ENCODE assay signal across 14 mouse cellular contexts in the genomic region with DNA sequence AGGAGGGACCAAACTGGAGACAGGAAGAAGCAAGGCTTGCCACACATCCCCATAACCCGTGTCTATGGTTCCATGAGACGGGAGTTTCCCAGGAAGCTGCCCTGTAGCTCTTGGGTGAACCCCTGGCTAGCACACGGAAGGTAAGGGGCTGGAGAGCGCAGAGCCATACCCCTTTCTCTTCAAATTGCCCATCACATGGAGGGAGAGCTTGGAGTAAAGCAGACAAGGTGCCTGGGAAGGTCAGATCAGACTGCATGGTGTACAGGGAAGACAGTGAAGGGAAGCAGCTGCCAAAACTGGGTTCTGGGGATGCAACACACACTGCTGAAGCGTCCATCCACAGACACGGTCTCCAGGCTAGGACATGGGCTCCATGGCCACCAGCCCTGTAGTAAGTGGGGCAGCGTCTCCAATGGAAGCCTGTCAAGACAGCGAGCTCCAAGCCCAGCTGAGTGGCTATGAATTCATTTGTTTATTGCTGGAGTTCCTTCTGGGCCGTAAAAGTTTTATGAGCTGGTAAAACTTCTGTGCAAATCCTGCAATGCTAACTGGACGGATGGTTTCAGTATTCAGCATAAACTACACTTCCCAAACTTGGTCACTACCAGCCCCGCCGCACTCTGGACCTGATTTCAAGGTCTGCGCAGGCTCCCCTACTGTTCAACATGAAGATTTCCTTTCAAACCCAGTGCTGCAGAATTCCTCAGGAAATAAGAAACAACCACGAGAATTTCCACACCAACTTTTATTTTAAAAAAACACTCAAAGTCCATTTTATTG. TPM values are rescaled to one million over a fixed set of nuclear protein-coding genes. Genes with fewer than 3 reads are reported as not detected.
DNase-seq lines count a peak whose midpoint lies in the region; ATAC-seq and TF ChIP-seq lines count a peak whose summit lies in the region.
"Had no signal": no experiment of that assay in that cellular context is flagged by ENCODE, and none has a peak within 500 bp of the region (broad histone marks: within the 10 kb centered on the region; RNA-seq: fewer than 3 reads in every experiment).

No protein-coding gene starts in this region.

- H3K27me3 ChIP-seq in forebrain, embryonic 10.5 days (ENCODE audit: poor library complexity, severe bottlenecking): no peaks in the 10 kb centered on the region
- no peaks in the 10 kb centered on the region for H3K27me3 ChIP-seq in forebrain, postnatal 0 days (ENCODE audit: insufficient read depth, low read length)
- H3K27me3 ChIP-seq in liver, adult 2 months (ENCODE audit: control insufficient read depth, insufficient read depth, low read length): no peaks in the 10 kb centered on the region
- H3K27me3 ChIP-seq in liver, embryonic 11.5 days (replicated peaks; ENCODE audit: control insufficient read depth, insufficient read depth, low read length): no peaks in the 10 kb centered on the region
- no peaks in the 10 kb centered on the region for H3K27me3 ChIP-seq in kidney, embryonic 16.5 days (ENCODE audit: insufficient read depth, low read length)
- H3K27me3 ChIP-seq in stomach, embryonic 15.5 days (replicated peaks): no peaks in the 10 kb centered on the region
- H3K27me3 ChIP-seq: heart, embryonic 13.5 days had no signal

- H3K4me1 ChIP-seq in forebrain, embryonic 10.5 days: peaks cover 43% of the 10 kb centered on the region
- no peaks in the 10 kb centered on the region for H3K4me1 ChIP-seq in forebrain, postnatal 0 days (ENCODE audit: insufficient read depth)
- H3K4me1 ChIP-seq in liver, adult 2 months (ENCODE audit: control insufficient read depth, insufficient read depth, low read length): peaks cover 32% of the 10 kb centered on the region
- H3K4me1 ChIP-seq in liver, embryonic 11.5 days (replicated peaks; ENCODE audit: control insufficient read depth, insufficient read depth, low read length): peaks cover 17% of the 10 kb centered on the region
- H3K4me1 ChIP-seq in kidney, embryonic 16.5 days (ENCODE audit: insufficient read depth, low read length): peaks cover 51% of the 10 kb centered on the region
- H3K4me1 ChIP-seq in stomach, embryonic 15.5 days: peaks cover 34% of the 10 kb centered on the region

- no peaks in the 10 kb centered on the region for H3K9me3 ChIP-seq in forebrain, embryonic 10.5 days
- H3K9me3 ChIP-seq in forebrain, postnatal 0 days (ENCODE audit: low read length): no peaks in the 10 kb centered on the region
- H3K9me3 ChIP-seq in liver, embryonic 11.5 days (ENCODE audit: control insufficient read depth, low read length): no peaks in the 10 kb centered on the region
- H3K9me3 ChIP-seq in kidney, embryonic 16.5 days (ENCODE audit: low read length): no peaks in the 10 kb centered on the region
- H3K9me3 ChIP-seq in stomach, embryonic 15.5 days: no peaks in the 10 kb centered on the region
- H3K9me3 ChIP-seq: heart, embryonic 13.5 days had no signal

- peaks cover 4% of the 10 kb centered on the region for H3K36me3 ChIP-seq in forebrain, embryonic 10.5 days (replicated peaks)
- no peaks in the 10 kb centered on the region for H3K36me3 ChIP-seq in forebrain, postnatal 0 days (ENCODE audit: insufficient read depth)
- H3K36me3 ChIP-seq in liver, adult 2 months (ENCODE audit: control insufficient read depth, insufficient read depth, low read length): no peaks in the 10 kb centered on the region
- H3K36me3 ChIP-seq in liver, embryonic 11.5 days (ENCODE audit: control insufficient read depth, insufficient read depth, low read length): no peaks in the 10 kb centered on the region
- no peaks in the 10 kb centered on the region for H3K36me3 ChIP-seq in kidney, embryonic 16.5 days (ENCODE audit: insufficient read depth, low read length)
- no peaks in the 10 kb centered on the region for H3K36me3 ChIP-seq in stomach, embryonic 15.5 days
- H3K36me3 ChIP-seq: heart, embryonic 13.5 days had no signal

- no peak for ATAC-seq in forebrain, postnatal 0 days
- no peak for ATAC-seq in liver, embryonic 11.5 days (replicated peaks; ENCODE audit: low FRiP score)
- 0 out of 2 replicates have a peak, but pooled peaks have one; percentile 20 for ATAC-seq in kidney, embryonic 16.5 days (ENCODE audit: low FRiP score, low TSS enrichment)
- ATAC-seq in stomach, embryonic 15.5 days (ENCODE audit: insufficient read depth, low FRiP score, low read depth): no peak
- no peak for ATAC-seq in granulocyte monocyte progenitor cell, adult 5-6 weeks (replicated peaks; ENCODE audit: poor library complexity, severe bottlenecking)
- ATAC-seq: forebrain, embryonic 14.5 days had no signal

- no peak for DNase-seq in forebrain, embryonic 10.5 days (ENCODE audit: extremely low spot score, low spot score)
- DNase-seq in forebrain, postnatal 0 days: no peak
- DNase-seq in liver, adult 2 months (ENCODE audit: extremely low read depth, low read depth, low spot score): peak; percentile 65
- DNase-seq in liver, embryonic 11.5 days (ENCODE audit: low spot score): no peak
- DNase-seq in retina, embryonic 14.5 days (ENCODE audit: low spot score): no peak
- DNase-seq: liver; midbrain, embryonic 14.5 days; thymus, adult 18-20 months had no signal

- WGBS in forebrain, embryonic 10.5 days: 88% methylated on average over 14 of the region's 14 CpGs
- WGBS in forebrain, postnatal 0 days: 86% methylated on average over 14 of the region's 14 CpGs
- 52% methylated on average over 14 of the region's 14 CpGs for WGBS in liver, adult 2 months
- 81% methylated on average over 14 of the region's 14 CpGs for WGBS in liver, embryonic 11.5 days
- 39% methylated on average over 14 of the region's 14 CpGs for WGBS in kidney, embryonic 16.5 days
- WGBS in stomach, embryonic 15.5 days: 57% methylated on average over 14 of the region's 14 CpGs

- TF ChIP-seq CTCF in forebrain, postnatal 0 days (IDR thresholded peaks at IDR 0.05; ENCODE audit: low read depth): no peak
- TF ChIP-seq CTCF in liver, adult 2 months (IDR thresholded peaks at IDR 0.05; ENCODE audit: low read depth, low read length): no peak

- no peak overlapping the region for H3K4me2 ChIP-seq in forebrain, postnatal 0 days (ENCODE audit: low read depth)
- H3K4me2 ChIP-seq in liver, embryonic 11.5 days: no peak overlapping the region
- no peak overlapping the region for H3K4me2 ChIP-seq in kidney, embryonic 16.5 days (replicated peaks; ENCODE audit: low read depth, low read length)
- no peak overlapping the region for H3K4me2 ChIP-seq in stomach, embryonic 15.5 days
- H3K4me2 ChIP-seq: heart, embryonic 13.5 days; hindbrain, embryonic 14.5 days had no signal

- peaks cover 63% of the 10 kb centered on the region for H3K79me2 ChIP-seq in liver, adult 2 months (ENCODE audit: control insufficient read depth, insufficient read depth, low read length)

- 0 out of 2 replicates have a peak overlapping the region, but pooled peaks have one; percentile 11 for H3K27ac ChIP-seq in forebrain, embryonic 10.5 days
- no peak overlapping the region for H3K27ac ChIP-seq in forebrain, postnatal 0 days (ENCODE audit: low read depth, low read length)
- H3K27ac ChIP-seq in liver, adult 2 months (replicated peaks; ENCODE audit: insufficient read depth, low read depth, low read length): no peak overlapping the region
- no peak overlapping the region for H3K27ac ChIP-seq in liver, embryonic 11.5 days (ENCODE audit: low read depth, low read length)
- peak overlapping the region; percentile 59 for H3K27ac ChIP-seq in kidney, embryonic 16.5 days (ENCODE audit: low read length)
- H3K27ac ChIP-seq in stomach, embryonic 15.5 days: peak overlapping the region; percentile 16; the same call in 1 of the 2 replicates
- H3K27ac ChIP-seq: hindbrain, embryonic 14.5 days had no signal

- no peak overlapping the region for H3K9ac ChIP-seq in forebrain, postnatal 0 days
- H3K9ac ChIP-seq in liver, adult 2 months (ENCODE audit: low read depth, low read length): peak overlapping the region; percentile 13; the same call in 1 of the 2 replicates
- H3K9ac ChIP-seq in liver, embryonic 11.5 days (ENCODE audit: low read depth, low read length): no peak overlapping the region
- no peak overlapping the region for H3K9ac ChIP-seq in kidney, embryonic 16.5 days (replicated peaks; ENCODE audit: low read length)
- H3K9ac ChIP-seq in stomach, embryonic 15.5 days: no peak overlapping the region
- H3K9ac ChIP-seq: heart, embryonic 13.5 days; hindbrain, embryonic 14.5 days had no signal

- TF ChIP-seq POLR2A in liver, adult 2 months (IDR thresholded peaks at IDR 0.05; ENCODE audit: extremely low read depth, insufficient read depth, low read length): no peak

- H3K4me3 ChIP-seq in forebrain, embryonic 10.5 days: no peak overlapping the region
- no peak overlapping the region for H3K4me3 ChIP-seq in forebrain, postnatal 0 days (ENCODE audit: low read depth, low read length)
- no peak overlapping the region for H3K4me3 ChIP-seq in liver, adult 2 months (ENCODE audit: insufficient read depth, low read depth, low read length)
- no peak overlapping the region for H3K4me3 ChIP-seq in liver, embryonic 11.5 days (ENCODE audit: low read depth, low read length)
- H3K4me3 ChIP-seq in kidney, embryonic 16.5 days (ENCODE audit: low read length): no peak overlapping the region
- H3K4me3 ChIP-seq in stomach, embryonic 15.5 days (replicated peaks): no peak overlapping the region
- H3K4me3 ChIP-seq: heart, embryonic 13.5 days had no signal

RNA-seq across cellular contexts. Expression of a gene that starts 16.0 kb away (rescaled TPM):
- 30.1 and 30.3 TPM in 2 replicates for polyA plus RNA-seq in forebrain, embryonic 10.5 days (2016; fragmentation: Nextera tagmentation; extraction: Ambion mirVana)
- 113 and 139 TPM in 2 replicates for total RNA-seq in forebrain, postnatal 0 days (2014; rRNA removed)
- polyA plus RNA-seq in forebrain, postnatal 0 days (2015; fragmentation: Nextera tagmentation; extraction: Ambion mirVana): 28.0 and 31.1 TPM in 2 replicates
- 19.5 and 28.7 TPM in 2 replicates for total RNA-seq in liver, adult 2 months (2014; rRNA removed)
- 96.3 and 122 TPM in 2 replicates for polyA plus RNA-seq in liver, adult 2 months (2012; rRNA removed)
- 22.4 and 25.6 TPM in 2 replicates for polyA plus RNA-seq in liver, embryonic 11.5 days (2014; fragmentation: Nextera tagmentation; extraction: Ambion mirVana)
- 40.6 and 45.2 TPM in 2 replicates for polyA plus RNA-seq in kidney, embryonic 16.5 days (2015; fragmentation: Nextera tagmentation; extraction: Ambion mirVana)
- polyA plus RNA-seq in stomach, embryonic 15.5 days (2015; fragmentation: Nextera tagmentation; extraction: Ambion mirVana): 32.5 and 34.2 TPM in 2 replicates
- 5.6 and 8.1 TPM in 2 replicates for total RNA-seq in granulocyte monocyte progenitor cell, adult 5-6 weeks (2014; fragmentation: Nextera tagmentation)
- 4.8 and 8.6 TPM in 2 replicates for total RNA-seq in granulocyte monocyte progenitor cell, adult 5-6 weeks (2017)

RNA-seq across cellular contexts. Expression of a gene that starts 45.1 kb away (rescaled TPM):
- polyA plus RNA-seq in forebrain, embryonic 10.5 days (2016; fragmentation: Nextera tagmentation; extraction: Ambion mirVana): 0.25 TPM in 1 of 2 replicates, not detected in the other
- total RNA-seq in forebrain, postnatal 0 days (2014; rRNA removed): 3.7 and 4.4 TPM in 2 replicates
- polyA plus RNA-seq in forebrain, postnatal 0 days (2015; fragmentation: Nextera tagmentation; extraction: Ambion mirVana): 10.5 and 12.9 TPM in 2 replicates
- not detected in 2 replicates for total RNA-seq in liver, adult 2 months (2014; rRNA removed)
- not detected in 2 replicates for polyA plus RNA-seq in liver, adult 2 months (2012; rRNA removed)
- polyA plus RNA-seq in liver, embryonic 11.5 days (2014; fragmentation: Nextera tagmentation; extraction: Ambion mirVana): 0.36 TPM in 1 of 2 replicates, not detected in the other
- 4.6 and 5.5 TPM in 2 replicates for polyA plus RNA-seq in kidney, embryonic 16.5 days (2015; fragmentation: Nextera tagmentation; extraction: Ambion mirVana)
- polyA plus RNA-seq in stomach, embryonic 15.5 days (2015; fragmentation: Nextera tagmentation; extraction: Ambion mirVana): 1.4 and 1.7 TPM in 2 replicates
- total RNA-seq in granulocyte monocyte progenitor cell, adult 5-6 weeks (2014; fragmentation: Nextera tagmentation): not detected in 2 replicates
- not detected in 2 replicates for total RNA-seq in granulocyte monocyte progenitor cell, adult 5-6 weeks (2017)

RNA-seq across cellular contexts. Expression of a gene that starts 55.3 kb away (rescaled TPM):
- polyA plus RNA-seq in forebrain, embryonic 10.5 days (2016; fragmentation: Nextera tagmentation; extraction: Ambion mirVana): 5.2 and 5.6 TPM in 2 replicates
- 2.1 TPM in 2 replicates for total RNA-seq in forebrain, postnatal 0 days (2014; rRNA removed)
- 1.5 and 2.0 TPM in 2 replicates for polyA plus RNA-seq in forebrain, postnatal 0 days (2015; fragmentation: Nextera tagmentation; extraction: Ambion mirVana)
- total RNA-seq in liver, adult 2 months (2014; rRNA removed): 1.0 and 1.2 TPM in 2 replicates
- polyA plus RNA-seq in liver, adult 2 months (2012; rRNA removed): 3.0 and 3.4 TPM in 2 replicates
- polyA plus RNA-seq in liver, embryonic 11.5 days (2014; fragmentation: Nextera tagmentation; extraction: Ambion mirVana): 18.6 and 20.4 TPM in 2 replicates
- polyA plus RNA-seq in kidney, embryonic 16.5 days (2015; fragmentation: Nextera tagmentation; extraction: Ambion mirVana): 19.4 and 19.9 TPM in 2 replicates
- polyA plus RNA-seq in stomach, embryonic 15.5 days (2015; fragmentation: Nextera tagmentation; extraction: Ambion mirVana): 8.5 and 8.7 TPM in 2 replicates
- not detected in 2 replicates for total RNA-seq in granulocyte monocyte progenitor cell, adult 5-6 weeks (2014; fragmentation: Nextera tagmentation)
- 0.26 TPM in 1 of 2 replicates, not detected in the other for total RNA-seq in granulocyte monocyte progenitor cell, adult 5-6 weeks (2017)

Comparison
In these comparisons a context has a peak if more than half of its experiments do, and no peak if none do; other contexts are left out.
1. H3K27ac ChIP-seq: peak in forebrain, embryonic 10.5 days (single experiment), kidney, embryonic 16.5 days (single experiment) and stomach, embryonic 15.5 days (single experiment); none in forebrain, postnatal 0 days (single experiment), liver, adult 2 months (single experiment) and liver, embryonic 11.5 days (single experiment).